Mouse (Mus musculus) liver, embryonic 14.5 days (tissue): ENCODE measurements at regions not wholly inside any gene's neighbourhood (a gene's known extent, or its start where the extent isn't known, plus 50 kb on each side); places are given as distances from the start of the nearest gene placed in this dataset.
A peak's percentile ranks its signal among the peaks of the same experiment; 100 is the strongest.

Experiments used
- ATAC-seq: fragments of 200-750 bp; cut with Nextera tagmentation; 2 replicates; pipeline ENCODE4 v1.8.0; 2017; ENCODE audit warnings: moderate number of reproducible peaks, mild to moderate bottlenecking, moderate library complexity; ENCODE audit not compliant: insufficient read depth
- DNase-seq, 3 experiments: peaks; one replicate each; pipeline ENCODE4 v3.0.0-alpha.2; 2012 to 2013; ENCODE audit warnings: low read depth in 3 of 3, low spot score in 3 of 3
- H3K27ac ChIP-seq: fragments of 300-500 bp; sonication (generic); 2 replicates; pipeline ENCODE4 v1.5.1; 2014; ENCODE audit warnings: moderate library complexity, mild to moderate bottlenecking, control low read depth, inconsistent platforms
- H3K27me3 ChIP-seq: fragments of 300-500 bp; sonication (generic); 2 replicates; pipeline ENCODE4 v1.6.1; 2014; ENCODE audit warnings: mild to moderate bottlenecking, low read length, moderate library complexity; ENCODE audit not compliant: control insufficient read depth, insufficient read depth
- H3K36me3 ChIP-seq: fragments of 300-500 bp; sonication (generic); replicated peaks from 2 replicates; pipeline ENCODE4 v1.6.1; 2014; ENCODE audit warnings: low read depth; ENCODE audit not compliant: control insufficient read depth, insufficient read depth
- H3K4me1 ChIP-seq, 2 experiments: fragments of 200-500 bp in 1 of 2; fragments of 300-500 bp in 1 of 2; sonication (generic) in 1 of 2; replicated peaks; 2 replicates each; pipeline ENCODE4 v1.6.1; 2012 to 2014; ENCODE audit warnings: antibody characterized with exemption in 1 of 2, inconsistent platforms in 1 of 2, low read length in 1 of 2; ENCODE audit not compliant: control insufficient read depth in 2 of 2, insufficient read depth in 2 of 2
- H3K4me2 ChIP-seq: fragments of 300-500 bp; sonication (generic); 2 replicates; pipeline ENCODE4 v1.6.1; 2014; ENCODE audit warnings: low read depth, mild to moderate bottlenecking, control low read depth, moderate library complexity
- H3K4me3 ChIP-seq, 2 experiments: fragments of 200-500 bp in 1 of 2; fragments of 300-500 bp in 1 of 2; sonication (generic) in 1 of 2; 2 replicates each; pipeline ENCODE4 v1.5.1; 2012 to 2014; ENCODE audit warnings: low read depth in 2 of 2, low read length in 2 of 2, mild to moderate bottlenecking in 2 of 2, control low read depth in 1 of 2, inconsistent platforms in 1 of 2, moderate library complexity in 1 of 2; ENCODE audit not compliant: insufficient read depth in 1 of 2
- H3K9ac ChIP-seq: fragments of 300-500 bp; sonication (generic); replicated peaks from 2 replicates; pipeline ENCODE4 v1.6.1; 2014; ENCODE audit warnings: mild to moderate bottlenecking, control low read depth, moderate library complexity
- H3K9me3 ChIP-seq: fragments of 300-500 bp; sonication (generic); 2 replicates; pipeline ENCODE4 v1.6.1; 2016; ENCODE audit warnings: low read length, mixed read lengths; ENCODE audit not compliant: control insufficient read depth
- CTCF ChIP-seq: IDR thresholded peaks from 2 replicates; pipeline ENCODE4 v1.5.1; 2016; ENCODE audit warnings: antibody characterized with exemption, low read depth, control low read depth
- EP300 ChIP-seq: IDR thresholded peaks from 2 replicates; pipeline ENCODE4 v1.6.1; 2016; ENCODE audit warnings: antibody characterized with exemption, low read depth
- WGBS: fragments of 180-500 bp; shearing (Covaris S2); extraction: QIAGEN DNeasy Blood & Tissue Kit; methylation state at CpG from one replicate; pipeline ENCODE4 v1.1.7; 2014; ENCODE audit not compliant: insufficient replicate concordance; 5-methylcytosine and 5-hydroxymethylcytosine counted together

DNA sequence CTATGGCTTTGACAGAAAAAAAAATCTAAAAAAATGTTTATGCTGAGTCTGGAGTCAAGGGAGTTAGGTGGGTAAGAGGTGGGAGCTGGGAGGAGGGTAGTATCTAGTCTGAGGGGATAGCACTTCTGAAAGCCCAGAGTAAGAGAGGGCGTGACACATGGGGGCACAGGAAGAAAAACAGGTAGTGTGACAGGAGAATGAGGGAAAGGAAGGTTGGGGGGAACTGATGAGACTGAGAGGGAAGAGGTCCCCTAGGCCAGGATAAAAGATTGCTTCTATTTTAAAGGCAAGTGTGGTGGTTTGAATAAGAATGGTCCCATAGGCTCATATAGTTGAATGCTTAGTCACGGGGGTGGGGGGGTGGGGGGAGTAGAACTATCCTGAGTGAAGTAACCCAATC, 119.8 kb upstream of the Max start:
- Histone ChIP-seq H3K9ac (no peak overlapping the region), H3K36me3 (no peaks in the 10 kb centered on the region), H3K4me2 (no peak overlapping the region), H3K9me3 (no peaks in the 10 kb centered on the region), H3K27me3 (no peaks in the 10 kb centered on the region), H3K4me3 (no peak overlapping the region), H3K4me1 (peaks cover 11 to 27% of the 10 kb centered on the region in 2 experiments), H3K27ac (no peak overlapping the region)
- DNase-seq (no peak), ATAC-seq (no peak)
- 49% methylated on average over 2 of the region's 2 CpGs for WGBS
- TF ChIP-seq CTCF: no peak
- no peak for TF ChIP-seq EP300

DNA sequence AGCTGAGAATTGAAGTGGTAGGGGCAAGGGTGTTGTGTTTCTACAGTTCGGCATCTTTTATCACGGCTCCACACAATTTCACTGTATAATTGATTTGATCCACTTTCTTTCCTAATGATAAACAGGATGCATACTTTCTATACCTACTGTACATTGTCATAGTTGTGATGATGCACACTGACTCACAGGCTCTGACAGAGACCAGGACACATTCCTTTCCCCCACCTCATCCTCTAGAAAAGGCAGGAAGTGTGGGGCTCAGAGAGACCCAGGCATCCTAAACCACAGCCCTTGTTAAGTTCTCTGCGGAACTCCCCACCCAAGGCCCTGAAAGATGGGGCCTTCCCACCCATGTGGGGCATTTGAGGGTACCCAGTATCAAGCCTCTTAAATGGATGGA, 117.5 kb upstream of the Max start:
- Histone ChIP-seq H3K4me2 (no peak overlapping the region), H3K36me3 (no peaks in the 10 kb centered on the region), H3K4me3 (no peak overlapping the region), H3K27me3 (no peaks in the 10 kb centered on the region), H3K9ac (no peak overlapping the region), H3K4me1 (peaks cover 0 to 14% of the 10 kb centered on the region in 2 experiments; a peak in 2 of 4 replicates), H3K9me3 (no peaks in the 10 kb centered on the region), H3K27ac (no peak overlapping the region)
- ATAC-seq (no peak), DNase-seq (no peak)
- TF ChIP-seq CTCF (no peak), EP300 (no peak)
- WGBS: 66% methylated on average over 3 of the region's 3 CpGs

DNA sequence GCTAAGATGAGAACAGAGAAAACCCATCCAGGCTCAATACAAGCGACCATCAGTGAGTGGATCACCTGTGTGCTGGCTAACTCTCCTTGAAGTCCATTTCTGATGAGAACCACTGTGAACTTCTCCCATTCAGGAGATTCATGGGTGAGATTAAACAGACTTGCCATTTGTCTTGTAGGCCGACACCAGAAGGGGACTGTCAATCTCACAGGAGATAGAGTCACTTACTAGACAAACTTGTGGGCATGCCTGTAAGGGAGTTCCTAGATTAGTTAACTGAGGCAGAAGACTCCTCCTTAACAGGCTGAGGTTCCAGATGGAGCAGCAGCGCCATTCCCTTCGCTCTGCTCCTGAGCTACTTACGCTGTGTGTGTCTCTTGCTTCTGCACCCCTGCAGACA, 114.7 kb upstream of the Max start:
- Histone ChIP-seq H3K27ac (no peak overlapping the region), H3K9me3 (no peaks in the 10 kb centered on the region), H3K4me1 (peaks cover 0 to 5% of the 10 kb centered on the region in 2 experiments; a peak in 2 of 4 replicates), H3K4me3 (no peak overlapping the region), H3K27me3 (no peaks in the 10 kb centered on the region), H3K9ac (no peak overlapping the region), H3K36me3 (no peaks in the 10 kb centered on the region), H3K4me2 (no peak overlapping the region)
- ATAC-seq (no peak), DNase-seq (no peak)
- 65% methylated on average over 5 of the region's 5 CpGs for WGBS
- TF ChIP-seq EP300 (no peak), CTCF (no peak)

DNA sequence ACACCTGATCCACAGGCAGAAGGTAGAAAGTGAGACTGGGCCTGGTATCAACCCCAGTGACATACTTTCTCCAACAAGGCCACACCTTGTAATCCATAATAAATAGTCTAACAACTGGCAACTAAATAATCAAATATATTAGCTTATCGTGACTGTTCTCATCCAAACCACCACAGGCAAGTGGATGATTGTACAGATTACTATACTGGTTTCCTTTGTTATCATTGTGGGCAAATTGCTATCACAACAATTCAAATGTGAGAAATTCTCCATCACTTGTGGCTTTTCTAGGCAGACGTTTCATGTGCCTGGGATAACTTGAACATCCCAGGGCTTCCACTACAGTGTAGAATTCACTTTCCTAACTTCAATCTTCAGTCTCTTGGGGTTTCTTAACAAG, 112.6 kb upstream of the Max start:
- Histone ChIP-seq H3K9me3 (no peaks in the 10 kb centered on the region), H3K36me3 (no peaks in the 10 kb centered on the region), H3K9ac (no peak overlapping the region), H3K27me3 (no peaks in the 10 kb centered on the region), H3K4me2 (no peak overlapping the region), H3K4me3 (no peak overlapping the region), H3K4me1 (peaks cover 0 to 3% of the 10 kb centered on the region in 2 experiments; a peak in 1 of 4 replicates), H3K27ac (no peak overlapping the region)
- 20% methylated on average over 2 of the region's 2 CpGs for WGBS
- DNase-seq: no peak
- no peak for ATAC-seq
- TF ChIP-seq EP300: no peak
- TF ChIP-seq CTCF: no peak

DNA sequence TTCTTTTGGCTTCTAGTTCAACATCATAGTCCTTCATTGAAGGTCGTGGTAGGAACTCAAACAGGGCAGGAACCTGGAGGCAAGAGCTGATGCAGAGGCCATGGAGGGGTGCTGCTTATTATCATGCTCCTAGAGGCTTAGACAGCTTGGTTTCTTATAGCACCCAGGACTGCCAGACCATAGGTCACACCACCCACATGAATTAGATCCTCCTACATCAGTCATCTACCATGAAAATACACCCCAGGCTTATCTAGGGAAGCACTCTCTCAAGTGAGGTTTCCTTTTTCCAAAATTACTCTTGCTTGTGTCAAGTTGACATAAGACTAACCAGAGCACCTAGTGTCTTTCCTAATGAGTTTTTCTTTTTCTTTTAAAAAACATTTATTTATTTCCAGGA, 109.7 kb upstream of the Max start:
- H3K4me3 ChIP-seq: no peak overlapping the region
- no peak overlapping the region for H3K9ac ChIP-seq
- H3K27ac ChIP-seq: no peak overlapping the region
- H3K27me3 ChIP-seq: no peaks in the 10 kb centered on the region
- WGBS: 17% methylated on average over 1 of the region's 1 CpGs
- no peak for DNase-seq
- no peaks in the 10 kb centered on the region for H3K9me3 ChIP-seq
- no peaks in the 10 kb centered on the region for H3K36me3 ChIP-seq
- no peak for TF ChIP-seq EP300
- peak; percentile 55; the same call in 1 of the 2 replicates for ATAC-seq
- peaks cover 0 to 5% of the 10 kb centered on the region in 2 experiments; a peak in 2 of 4 replicates for H3K4me1 ChIP-seq
- no peak overlapping the region for H3K4me2 ChIP-seq

DNA sequence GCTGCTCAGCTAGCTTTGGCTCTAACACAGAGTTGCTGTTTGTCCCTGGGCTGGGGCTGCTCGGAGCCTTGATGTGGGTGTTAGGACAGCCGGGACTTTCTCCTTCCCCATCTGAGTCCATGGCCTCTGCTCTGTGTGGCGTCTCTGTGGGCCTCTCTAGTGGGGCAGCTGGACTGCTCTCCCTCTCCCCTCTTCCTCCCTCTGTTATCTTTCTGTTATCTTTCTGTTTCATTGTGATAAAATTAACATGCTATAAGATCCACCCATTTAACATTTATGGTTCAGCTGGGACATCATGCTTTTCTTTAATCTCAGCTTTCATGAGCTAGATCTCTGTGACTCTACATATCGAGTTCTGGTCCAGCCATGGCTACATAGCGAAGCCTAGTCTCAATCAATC, 105.9 kb upstream of the Max start:
- no peak overlapping the region for H3K9ac ChIP-seq
- no peaks in the 10 kb centered on the region for H3K27me3 ChIP-seq
- H3K4me3 ChIP-seq: no peak overlapping the region
- H3K36me3 ChIP-seq: no peaks in the 10 kb centered on the region
- no peak overlapping the region for H3K27ac ChIP-seq
- no peak for DNase-seq
- H3K9me3 ChIP-seq: no peaks in the 10 kb centered on the region
- H3K4me2 ChIP-seq: no peak overlapping the region
- no peak for TF ChIP-seq EP300
- TF ChIP-seq CTCF: no peak
- 49% methylated on average over 5 of the region's 5 CpGs for WGBS
- no peak for ATAC-seq
- peaks cover 0 to 5% of the 10 kb centered on the region in 2 experiments; a peak in 2 of 4 replicates for H3K4me1 ChIP-seq
